Mouse (Mus musculus) liver, embryonic 14.5 days (tissue): ENCODE data around the gene Kalrn. TPM values are rescaled to one million over a fixed set of nuclear protein-coding genes. Genes with fewer than 3 reads are reported as not detected.
A peak's percentile ranks its signal among the peaks of the same experiment; 100 is the strongest.

Source experiments
- ATAC-seq: fragments of 200-750 bp; cut with Nextera tagmentation; 2 replicates; pipeline ENCODE4 v1.8.0; 2017; ENCODE audit warnings: moderate number of reproducible peaks, mild to moderate bottlenecking, moderate library complexity; ENCODE audit not compliant: insufficient read depth
- DNase-seq, 3 experiments: peaks; one replicate each; pipeline ENCODE4 v3.0.0-alpha.2; 2012 to 2013; ENCODE audit warnings: low read depth in 3 of 3, low spot score in 3 of 3
- H3K27ac ChIP-seq: fragments of 300-500 bp; sonication (generic); 2 replicates; pipeline ENCODE4 v1.5.1; 2014; ENCODE audit warnings: moderate library complexity, mild to moderate bottlenecking, control low read depth, inconsistent platforms
- H3K27me3 ChIP-seq: fragments of 300-500 bp; sonication (generic); 2 replicates; pipeline ENCODE4 v1.6.1; 2014; ENCODE audit warnings: mild to moderate bottlenecking, low read length, moderate library complexity; ENCODE audit not compliant: control insufficient read depth, insufficient read depth
- H3K36me3 ChIP-seq: fragments of 300-500 bp; sonication (generic); replicated peaks from 2 replicates; pipeline ENCODE4 v1.6.1; 2014; ENCODE audit warnings: low read depth; ENCODE audit not compliant: control insufficient read depth, insufficient read depth
- H3K4me1 ChIP-seq, 2 experiments: fragments of 200-500 bp in 1 of 2; fragments of 300-500 bp in 1 of 2; sonication (generic) in 1 of 2; replicated peaks; 2 replicates each; pipeline ENCODE4 v1.6.1; 2012 to 2014; ENCODE audit warnings: antibody characterized with exemption in 1 of 2, inconsistent platforms in 1 of 2, low read length in 1 of 2; ENCODE audit not compliant: control insufficient read depth in 2 of 2, insufficient read depth in 2 of 2
- H3K4me2 ChIP-seq: fragments of 300-500 bp; sonication (generic); 2 replicates; pipeline ENCODE4 v1.6.1; 2014; ENCODE audit warnings: low read depth, mild to moderate bottlenecking, control low read depth, moderate library complexity
- H3K4me3 ChIP-seq, 2 experiments: fragments of 200-500 bp in 1 of 2; fragments of 300-500 bp in 1 of 2; sonication (generic) in 1 of 2; 2 replicates each; pipeline ENCODE4 v1.5.1; 2012 to 2014; ENCODE audit warnings: low read depth in 2 of 2, low read length in 2 of 2, mild to moderate bottlenecking in 2 of 2, control low read depth in 1 of 2, inconsistent platforms in 1 of 2, moderate library complexity in 1 of 2; ENCODE audit not compliant: insufficient read depth in 1 of 2
- H3K9ac ChIP-seq: fragments of 300-500 bp; sonication (generic); replicated peaks from 2 replicates; pipeline ENCODE4 v1.6.1; 2014; ENCODE audit warnings: mild to moderate bottlenecking, control low read depth, moderate library complexity
- H3K9me3 ChIP-seq: fragments of 300-500 bp; sonication (generic); 2 replicates; pipeline ENCODE4 v1.6.1; 2016; ENCODE audit warnings: low read length, mixed read lengths; ENCODE audit not compliant: control insufficient read depth
- CTCF ChIP-seq: IDR thresholded peaks from 2 replicates; pipeline ENCODE4 v1.5.1; 2016; ENCODE audit warnings: antibody characterized with exemption, low read depth, control low read depth
- EP300 ChIP-seq: IDR thresholded peaks from 2 replicates; pipeline ENCODE4 v1.6.1; 2016; ENCODE audit warnings: antibody characterized with exemption, low read depth
- WGBS: fragments of 180-500 bp; shearing (Covaris S2); extraction: QIAGEN DNeasy Blood & Tissue Kit; methylation state at CpG from one replicate; pipeline ENCODE4 v1.1.7; 2014; ENCODE audit not compliant: insufficient replicate concordance; 5-methylcytosine and 5-hydroxymethylcytosine counted together
- polyA plus RNA-seq, 2 experiments: library from polyadenylated mRNA; depleted of rRNA in 1 of 2; stranded (reverse) in 1 of 2; unstranded in 1 of 2; fragments of >200 nt; fragmentation: Nextera tagmentation in 1 of 2; extraction: Ambion mirVana in 1 of 2; gene quantifications; 2 replicates each; pipeline versions ENCODE4 v1.2.1 to v1.2.3; 2012 to 2014

The Kalrn gene
- polyA plus RNA-seq, 2 experiments: 7.2 to 8.5 TPM

GRCm38 (mm10) chr16:34119844-34120243 lies 453.5 kb downstream of the Kalrn start:
- no peaks in the 10 kb centered on the region for H3K36me3 ChIP-seq
- TF ChIP-seq CTCF: no peak
- TF ChIP-seq EP300: no peak
- no peak overlapping the region for H3K4me3 ChIP-seq
- H3K9me3 ChIP-seq: no peaks in the 10 kb centered on the region
- whole genome bisulfite sequencing: 63% methylated on average over 7 of the region's 7 CpGs
- no peak for DNase-seq
- no peak overlapping the region for H3K27ac ChIP-seq
- no peak overlapping the region for H3K9ac ChIP-seq
- H3K4me1 ChIP-seq: no peaks in the 10 kb centered on the region
- H3K27me3 ChIP-seq: no peaks in the 10 kb centered on the region
- H3K4me2 ChIP-seq: no peak overlapping the region
- ATAC-seq: no peak

DNA sequence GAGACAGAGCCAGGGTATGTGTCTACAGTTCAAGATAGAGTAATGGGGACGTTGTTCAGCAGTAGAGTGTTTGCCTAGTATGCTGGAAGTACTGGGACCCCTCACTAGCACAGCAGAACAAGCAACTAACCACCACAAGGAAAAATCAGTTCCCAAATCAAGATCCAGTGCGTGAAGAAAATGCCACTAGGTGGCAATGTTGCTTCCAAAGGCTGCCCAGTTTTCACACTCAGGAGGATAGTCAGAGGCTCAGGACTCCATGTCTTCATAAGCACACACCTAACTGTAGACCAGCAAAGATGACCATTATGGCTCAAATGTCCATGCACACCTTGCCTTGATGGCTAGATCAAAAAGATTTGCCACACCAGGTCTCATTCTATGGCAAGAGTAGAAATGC lies 454.0 kb downstream of the Kalrn start:
- WGBS: 11% methylated on average over 2 of the region's 2 CpGs
- H3K36me3 ChIP-seq: no peaks in the 10 kb centered on the region
- H3K9ac ChIP-seq: no peak overlapping the region
- no peak overlapping the region for H3K4me2 ChIP-seq
- ATAC-seq (no peak), DNase-seq (no peak)
- no peak overlapping the region for H3K4me3 ChIP-seq
- H3K27me3 ChIP-seq: no peaks in the 10 kb centered on the region
- TF ChIP-seq EP300 (no peak), CTCF (peak; percentile 64)
- no peaks in the 10 kb centered on the region for H3K4me1 ChIP-seq
- H3K27ac ChIP-seq: no peak overlapping the region
- no peaks in the 10 kb centered on the region for H3K9me3 ChIP-seq

- Histone ChIP-seq H3K4me3 (no peak overlapping the region), H3K9ac (no peak overlapping the region), H3K9me3 (no peaks in the 10 kb centered on the region), H3K27ac (no peak overlapping the region), H3K4me1 (peaks cover 0 to 5% of the 10 kb centered on the region in 2 experiments; a peak in 1 of 4 replicates), H3K27me3 (no peaks in the 10 kb centered on the region), H3K4me2 (no peak overlapping the region), H3K36me3 (no peaks in the 10 kb centered on the region)
- ATAC-seq: no peak
- 5% methylated on average over 3 of the region's 3 CpGs for WGBS
- DNase-seq: peak; percentile 24 to 31 (median 28)
- TF ChIP-seq EP300 (no peak), CTCF (peak; percentile 88)
Measured at GRCm38 (mm10) chr16:34114665-34115064, 458.7 kb downstream of the Kalrn start.

DNA sequence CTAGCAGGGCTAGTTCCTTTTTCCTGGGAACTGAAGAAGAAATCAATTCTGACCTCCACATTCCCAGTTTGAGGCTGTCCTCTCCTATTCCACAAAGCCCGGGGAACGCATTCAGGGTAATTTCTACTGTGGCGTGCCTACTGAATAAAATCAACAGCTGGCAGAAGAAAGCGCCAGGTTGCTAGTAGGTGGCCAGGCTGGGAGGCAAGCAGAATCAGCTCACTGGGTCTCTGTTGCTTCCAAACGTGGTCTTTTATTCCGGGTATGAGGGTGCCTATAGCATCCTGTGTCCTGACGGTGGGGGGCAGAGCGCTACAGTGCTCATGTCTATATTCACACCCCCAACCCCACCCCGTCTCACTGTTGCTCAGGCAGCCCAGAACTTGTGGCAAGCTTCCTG lies 460.2 kb downstream of the Kalrn start:
- Histone ChIP-seq H3K4me2 (no peak overlapping the region), H3K4me1 (peaks cover 0 to 5% of the 10 kb centered on the region in 2 experiments; a peak in 2 of 4 replicates), H3K4me3 (no peak overlapping the region), H3K27ac (no peak overlapping the region), H3K27me3 (no peaks in the 10 kb centered on the region), H3K9ac (no peak overlapping the region), H3K9me3 (no peaks in the 10 kb centered on the region), H3K36me3 (no peaks in the 10 kb centered on the region)
- ATAC-seq (no peak), DNase-seq (no peak)
- TF ChIP-seq EP300 (no peak), CTCF (no peak)
- 68% methylated on average over 9 of the region's 9 CpGs for WGBS

DNA sequence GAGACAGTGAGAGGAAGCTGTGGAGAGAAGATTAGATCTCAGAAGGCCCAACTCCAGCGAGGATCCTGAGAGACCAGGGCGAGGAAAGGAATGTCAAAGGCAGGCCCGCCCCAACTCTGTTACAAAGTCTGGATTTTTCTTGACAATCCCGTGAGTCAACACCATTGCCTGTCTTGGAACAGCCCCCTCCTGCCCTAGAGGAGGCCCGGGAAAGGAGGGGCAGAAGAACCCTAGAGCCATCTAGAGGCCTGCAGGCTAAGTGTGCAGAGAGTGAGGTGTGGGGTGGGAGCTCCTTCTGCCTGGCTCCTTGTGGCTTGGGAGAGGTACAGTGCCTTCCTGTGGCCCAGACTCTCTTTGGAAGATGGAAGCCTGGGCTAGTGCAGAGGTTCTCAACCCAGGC lies 460.8 kb downstream of the Kalrn start:
- ATAC-seq (no peak), DNase-seq (no peak)
- H3K27me3 ChIP-seq: no peaks in the 10 kb centered on the region
- H3K9ac ChIP-seq: no peak overlapping the region
- TF ChIP-seq EP300: no peak
- TF ChIP-seq CTCF: peak; percentile 56
- H3K4me3 ChIP-seq: no peak overlapping the region
- WGBS: 11% methylated on average over 5 of the region's 5 CpGs
- no peaks in the 10 kb centered on the region for H3K36me3 ChIP-seq
- H3K27ac ChIP-seq: no peak overlapping the region
- H3K4me2 ChIP-seq: no peak overlapping the region
- peaks cover 0 to 5% of the 10 kb centered on the region in 2 experiments; a peak in 2 of 4 replicates for H3K4me1 ChIP-seq
- H3K9me3 ChIP-seq: no peaks in the 10 kb centered on the region
